Comparison of ENCODE assay signal across 8 mouse cellular contexts in the genomic region with DNA sequence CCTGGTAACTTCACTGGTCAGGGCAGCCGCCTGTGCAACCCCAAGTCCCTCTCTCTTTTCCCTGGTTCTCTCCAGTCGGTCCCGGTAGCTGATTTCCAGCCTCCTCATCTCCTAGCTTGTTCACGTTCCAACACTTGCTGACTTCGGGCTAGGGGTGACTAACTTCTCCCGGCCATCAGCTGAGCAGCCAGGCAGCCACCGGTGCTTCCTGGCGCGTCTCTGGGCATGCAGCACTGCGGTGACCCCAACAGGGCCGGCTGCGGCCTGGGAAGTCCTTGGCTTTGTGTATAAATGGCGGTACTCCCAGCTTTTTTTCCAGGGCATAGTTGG. TPM values are rescaled to one million over a fixed set of nuclear protein-coding genes. Genes with fewer than 3 reads are reported as not detected.
DNase-seq lines count a peak whose midpoint lies in the region; ATAC-seq and TF ChIP-seq lines count a peak whose summit lies in the region.

Gene Adamts5 (minus strand): TSS at position 248 of the 330 bp plus-strand sequence.

- no peak for TF ChIP-seq CTCF in gastrocnemius, adult 2 months (IDR thresholded peaks at IDR 0.05)
- TF ChIP-seq CTCF in intestine, postnatal 0 days (IDR thresholded peaks at IDR 0.05; ENCODE audit: low read depth) = no peak

- ATAC-seq in intestine, postnatal 0 days = no peak
- ATAC-seq in midbrain, embryonic 14.5 days (ENCODE audit: low FRiP score, low TSS enrichment) = no peak
- no peak for ATAC-seq in erythroid progenitor cell, adult 5-6 weeks (replicated peaks; ENCODE audit: low FRiP score, poor library complexity, severe bottlenecking)

- H3K4me3 ChIP-seq in gastrocnemius, adult 2 months = peak within 1 kb of the TSS; percentile 80
- H3K4me3 ChIP-seq in intestine, postnatal 0 days (ENCODE audit: low read depth, low read length) = peak within 1 kb of the TSS; percentile 58
- peak within 1 kb of the TSS; percentile 64 for H3K4me3 ChIP-seq in midbrain, embryonic 14.5 days (replicated peaks; ENCODE audit: low read depth, low read length)

- peak within 1 kb of the TSS; percentile 46 for H3K9ac ChIP-seq in intestine, postnatal 0 days (ENCODE audit: low read depth, low read length)
- peak within 1 kb of the TSS; percentile 60 for H3K9ac ChIP-seq in midbrain, embryonic 14.5 days (replicated peaks; ENCODE audit: low read length)

- intact Hi-C loops in gastrocnemius, adult 2 months (cut with DNase I) = loop anchor here (5.0 kb wide), 1 partner anchor 111 kb away; no protein-coding TSS in a partner anchor

- H3K4me2 ChIP-seq in intestine, postnatal 0 days (replicated peaks; ENCODE audit: low read depth) = peak within 1 kb of the TSS; percentile 71
- peak within 1 kb of the TSS; percentile 99 for H3K4me2 ChIP-seq in midbrain, embryonic 14.5 days (ENCODE audit: low read length)

- H3K36me3 ChIP-seq in intestine, postnatal 0 days (ENCODE audit: control insufficient read depth, insufficient read depth) = no peaks in the 10 kb centered on the region
- H3K36me3 ChIP-seq in midbrain, embryonic 14.5 days (ENCODE audit: control insufficient read depth, insufficient read depth, low read length) = no peaks in the 10 kb centered on the region

- DNase-seq in gastrocnemius, adult 2 months = peak; percentile 55
- no peak for DNase-seq in gastrocnemius, adult 18-20 months (ENCODE audit: low spot score)
- DNase-seq in adrenal gland, postnatal 14 days = peak; percentile 59
- DNase-seq in gastrocnemius, postnatal 4 days (ENCODE audit: low spot score in 2 of 2) = peak in 1 of 2 experiments; percentile 40
- DNase-seq in midbrain, embryonic 14.5 days = no peak
- DNase-seq in frontal cortex, postnatal 25 days (ENCODE audit: low spot score in 2 of 2) = no peak

- peak within 1 kb of the TSS; percentile 90 for H3K27ac ChIP-seq in gastrocnemius, adult 2 months
- no peak within 1 kb of the TSS for H3K27ac ChIP-seq in intestine, postnatal 0 days (ENCODE audit: low read depth, low read length)
- H3K27ac ChIP-seq in midbrain, embryonic 14.5 days (replicated peaks; ENCODE audit: low read depth, low read length) = peak within 1 kb of the TSS; percentile 52; the same call in 1 of the 2 replicates

- no peaks in the 10 kb centered on the region for H3K9me3 ChIP-seq in intestine, postnatal 0 days (ENCODE audit: control insufficient read depth)
- no peaks in the 10 kb centered on the region for H3K9me3 ChIP-seq in midbrain, embryonic 14.5 days (ENCODE audit: control insufficient read depth, low read length)

- no peaks in the 10 kb centered on the region for H3K4me1 ChIP-seq in intestine, postnatal 0 days (replicated peaks; ENCODE audit: control insufficient read depth, insufficient read depth, low read length)
- H3K4me1 ChIP-seq in midbrain, embryonic 14.5 days (ENCODE audit: control insufficient read depth, insufficient read depth, low read length) = no peaks in the 10 kb centered on the region

- H3K27me3 ChIP-seq in intestine, postnatal 0 days (replicated peaks; ENCODE audit: control insufficient read depth, insufficient read depth, low read length) = peaks cover 27% of the 10 kb centered on the region; the same call in 1 of the 2 replicates
- H3K27me3 ChIP-seq in midbrain, embryonic 14.5 days (ENCODE audit: control insufficient read depth, insufficient read depth, low read length) = 0 out of 2 replicates have a peak, but pooled peaks cover 7% of the 10 kb centered on the region

- 12% methylated on average over 13 of the region's 13 CpGs for WGBS in intestine, postnatal 0 days
- WGBS in midbrain, embryonic 14.5 days = 4% methylated on average over 13 of the region's 13 CpGs

RNA-seq across cellular contexts. Expression of gene Adamts5, which starts in this region (rescaled TPM):
- total RNA-seq in gastrocnemius, adult 2 months (2021) = 1 to 10 TPM; 4.2 to 5.2 TPM
- total RNA-seq in gastrocnemius, adult 18-20 months (2021) = 1 to 10 TPM; 3.3 to 5.6 TPM
- total RNA-seq in adrenal gland, postnatal 14 days (2021) = 9.7 and 10.2 TPM in 2 replicates
- 10 to 100 TPM; 17.6 to 20.0 TPM for total RNA-seq in gastrocnemius, postnatal 4 days (2021)
- 1.2 TPM in 2 replicates for polyA plus RNA-seq in intestine, postnatal 0 days (2015; fragmentation: Nextera tagmentation; extraction: Ambion mirVana)
- 1.6 and 1.8 TPM in 2 replicates for polyA plus RNA-seq in midbrain, embryonic 14.5 days (2014; fragmentation: Nextera tagmentation; extraction: Ambion mirVana)
- not detected in 2 replicates for total RNA-seq in erythroid progenitor cell, adult 5-6 weeks (2015; ENCODE audit: low replicate concordance)
- 0.13 TPM in 1 of 2 replicates, not detected in the other for total RNA-seq in erythroid progenitor cell, adult 5-6 weeks (2017; ENCODE audit: low replicate concordance)

Comparison
In these comparisons a context has a peak if more than half of its experiments do, and no peak if none do; other contexts are left out.
1. DNase-seq: peak in gastrocnemius, adult 2 months (single experiment) and adrenal gland, postnatal 14 days (single experiment); none in gastrocnemius, adult 18-20 months (single experiment), midbrain, embryonic 14.5 days (single experiment) and frontal cortex, postnatal 25 days (0 of 2).
2. Peak in every context shown above with its lines, with median percentiles within 50 percentile points of each other: H3K4me3 ChIP-seq.